Mouse (Mus musculus) kidney, adult 2 months (tissue): ENCODE data around the gene Islr. TPM values are rescaled to one million over a fixed set of nuclear protein-coding genes. Genes with fewer than 3 reads are reported as not detected.
"Not testable (repeated sequence)": the region's sequence is repeated elsewhere in the genome, so short reads cannot be mapped to it uniquely, and the experiment has no call there.

ENCODE experiments used
- DNase-seq: peaks from one replicate; pipeline ENCODE4 v3.0.0; 2021
- H3K27ac ChIP-seq: fragments of 200-500 bp; 2 replicates; pipeline ENCODE4 v1.5.1; 2012; ENCODE audit warnings: low read depth, low read length, control low read depth, inconsistent platforms; ENCODE audit not compliant: insufficient read depth
- H3K27me3 ChIP-seq: fragments of 200-500 bp; replicated peaks from 2 replicates; pipeline ENCODE4 v1.6.1; 2012; ENCODE audit warnings: mild to moderate bottlenecking, moderate library complexity, low read length, inconsistent platforms; ENCODE audit not compliant: control insufficient read depth, insufficient read depth
- H3K36me3 ChIP-seq: fragments of 200-500 bp; 2 replicates; pipeline ENCODE4 v1.6.1; 2012; ENCODE audit warnings: mild to moderate bottlenecking, moderate library complexity, low read length, inconsistent platforms; ENCODE audit not compliant: control insufficient read depth, insufficient read depth
- H3K4me1 ChIP-seq: fragments of 200-500 bp; 2 replicates; pipeline ENCODE4 v1.6.1; 2011; ENCODE audit warnings: low read length; ENCODE audit not compliant: control insufficient read depth, insufficient read depth
- H3K4me3 ChIP-seq: fragments of 200-500 bp; 2 replicates; pipeline ENCODE4 v1.5.1; 2011; ENCODE audit warnings: mild to moderate bottlenecking, low read depth, low read length, control low read depth; ENCODE audit not compliant: insufficient read depth
- CTCF ChIP-seq: fragments of 200-500 bp; conservative IDR thresholded peaks from 2 replicates; pipeline ENCODE4 v1.5.1; 2011; ENCODE audit warnings: low read depth, mild to moderate bottlenecking, control low read depth, low read length, moderate library complexity, mixed read lengths; ENCODE audit not compliant: insufficient read depth, insufficient read length
- POLR2A ChIP-seq: fragments of 200-500 bp; IDR thresholded peaks from one replicate; pipeline ENCODE4 v1.6.1; 2011; ENCODE audit warnings: low read depth, low read length, control low read depth
- WGBS: fragments of 180-500 bp; shearing (Covaris S2); methylation state at CpG from one replicate; pipeline ENCODE4 v1.1.7; 2018; 5-methylcytosine and 5-hydroxymethylcytosine counted together
- polyA plus RNA-seq: library from polyadenylated mRNA; depleted of rRNA; stranded (reverse); fragments of >200 nt; gene quantifications from 2 replicates; pipeline ENCODE4 v1.2.3, GENCODE M21; 2012; rRNA removed

Islr gene
- 32.0 and 41.7 TPM in 2 replicates for polyA plus RNA-seq

DNA sequence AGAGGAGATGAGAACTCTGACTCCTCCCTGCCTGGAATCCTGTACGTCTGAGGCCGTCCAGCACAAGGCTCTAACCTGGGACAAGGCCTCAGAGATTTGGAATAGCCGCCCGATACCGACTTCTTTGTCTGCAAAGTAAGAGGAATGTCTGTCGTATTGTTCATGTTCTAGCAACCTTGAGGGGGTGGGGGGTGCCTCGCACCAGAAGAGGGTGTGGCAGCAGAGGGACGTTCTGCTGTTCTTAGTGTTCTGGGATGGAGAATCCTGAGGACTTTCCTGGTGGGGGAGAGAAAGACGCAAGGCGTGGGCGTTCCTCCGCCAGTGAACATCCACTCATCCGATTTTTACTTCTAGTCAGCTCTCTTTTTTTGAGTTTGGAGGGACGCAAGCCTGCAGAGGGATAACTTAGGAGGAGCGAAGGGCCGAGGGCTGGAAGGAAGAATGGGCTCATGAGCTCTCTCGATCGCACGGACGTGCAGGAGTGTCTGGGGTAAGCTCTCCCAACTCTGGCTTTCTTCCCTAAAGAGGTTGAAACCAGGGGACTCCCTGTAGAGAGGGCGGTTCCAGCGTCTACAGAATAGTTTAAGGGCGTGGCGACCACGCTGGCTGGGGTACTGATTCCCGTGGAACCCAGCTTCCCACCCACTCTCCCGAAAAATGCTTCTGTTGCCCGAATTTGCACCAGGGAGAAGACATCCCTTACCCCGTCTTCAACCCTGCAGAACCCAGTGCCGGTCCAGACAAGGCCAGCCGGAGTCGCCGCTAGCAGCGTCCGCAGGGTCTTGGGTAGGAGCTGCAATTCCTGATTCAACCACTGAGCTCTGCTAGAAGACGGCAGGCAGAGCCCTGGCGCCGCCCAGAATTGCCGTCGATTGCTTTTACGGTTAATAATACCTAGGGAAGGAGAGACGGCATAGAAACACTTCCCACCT lies at the start of gene Islr, which contains the start of gene Islr2:
Gene Islr (minus strand): TSS at position 791 of the 932 bp plus-strand sequence.
Gene Islr2 (minus strand): TSS at position 804 of the 932 bp plus-strand sequence.
- TF ChIP-seq CTCF, result peak; percentile 62
- no peak for TF ChIP-seq POLR2A

DNA sequence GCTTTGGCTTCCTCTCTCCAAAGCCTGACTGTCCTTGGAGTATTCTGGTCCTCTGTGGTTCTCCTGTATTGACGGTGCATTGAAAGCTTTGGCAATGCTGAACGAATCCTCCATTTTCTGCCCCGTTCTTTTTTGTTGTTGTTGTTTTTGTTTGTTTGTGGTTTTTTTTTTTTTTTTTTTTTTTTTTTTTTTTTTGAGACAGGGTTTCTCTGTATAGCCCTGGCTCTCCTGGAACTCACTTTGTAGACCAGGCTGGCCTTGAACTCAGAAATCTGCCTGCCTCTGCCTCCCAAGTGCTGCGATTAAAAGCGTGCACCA lies 49.7 kb upstream of the Islr start:
- 55% methylated on average over 5 of the region's 5 CpGs for WGBS
- not testable (repeated sequence) for H3K36me3 ChIP-seq, H3K27ac ChIP-seq, H3K27me3 ChIP-seq, DNase-seq, H3K4me1 ChIP-seq
- peak overlapping the region; percentile 70 for H3K4me3 ChIP-seq

More for the DNA sequence above, at the start of gene Islr, which contains the start of gene Islr2:
- no peaks in the 10 kb centered on the region for H3K36me3 ChIP-seq
- no peak within 1 kb of the TSS for H3K27ac ChIP-seq
- WGBS, result 8% methylated on average over 42 of the region's 42 CpGs
- peak within 1 kb of the TSS; percentile 60 for H3K4me3 ChIP-seq
- no peaks in the 10 kb centered on the region for H3K27me3 ChIP-seq
- no peaks in the 10 kb centered on the region for H3K4me1 ChIP-seq
- peak; percentile 85 for DNase-seq

DNA sequence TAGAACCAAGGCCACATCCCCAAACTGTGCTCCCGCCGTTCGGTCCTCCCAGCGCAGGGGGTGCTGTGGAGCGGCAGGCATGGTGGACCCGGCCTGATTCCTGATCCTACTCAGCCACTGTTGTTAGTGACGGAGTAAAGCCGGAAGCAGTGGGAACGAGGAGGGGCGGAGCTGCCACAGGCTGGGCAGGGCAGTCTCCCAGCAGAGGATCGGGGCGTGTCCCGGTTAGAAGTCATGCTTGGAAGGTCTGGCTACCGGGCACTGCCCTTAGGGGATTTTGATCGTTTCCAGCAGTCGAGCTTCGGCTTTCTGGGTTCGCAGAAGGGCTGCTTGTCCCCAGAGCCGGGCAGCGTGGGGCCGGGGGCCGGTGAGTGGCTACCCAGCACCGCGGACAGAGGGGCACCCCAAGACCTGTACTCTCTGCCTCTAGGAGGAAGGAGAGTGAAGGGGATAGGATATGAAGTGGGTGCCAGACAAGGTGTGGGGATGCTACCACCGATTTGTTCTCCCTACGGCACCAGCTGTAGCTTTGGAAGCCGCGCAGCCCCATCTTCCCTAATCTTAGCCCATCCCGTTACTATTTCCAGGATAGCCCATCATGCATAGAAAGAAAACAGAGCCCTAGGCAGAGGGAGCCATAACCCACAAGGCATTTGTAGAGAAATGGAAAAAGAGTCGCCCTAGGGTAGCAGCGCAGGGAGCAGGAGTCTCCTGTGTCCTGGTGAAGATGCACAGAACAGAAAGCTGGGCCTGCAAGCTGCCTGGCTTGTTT lies 49.1 kb upstream of the Islr start, which contains the start of gene Stoml1:
Gene Stoml1 (plus strand): TSS at position 132 of the 772 bp plus-strand sequence.
- Histone ChIP-seq H3K27me3 (no peaks in the 10 kb centered on the region), H3K36me3 (no peaks in the 10 kb centered on the region), H3K27ac (peak within 1 kb of the TSS; percentile 44), H3K4me1 (peaks cover 9% of the 10 kb centered on the region; the same call in 1 of the 2 replicates), H3K4me3 (peak within 1 kb of the TSS; percentile 70)
- 2% methylated on average over 31 of the region's 31 CpGs for WGBS
- DNase-seq, result peak; percentile 98
- TF ChIP-seq POLR2A (peak; percentile 63), CTCF (peak; percentile 94)

DNA sequence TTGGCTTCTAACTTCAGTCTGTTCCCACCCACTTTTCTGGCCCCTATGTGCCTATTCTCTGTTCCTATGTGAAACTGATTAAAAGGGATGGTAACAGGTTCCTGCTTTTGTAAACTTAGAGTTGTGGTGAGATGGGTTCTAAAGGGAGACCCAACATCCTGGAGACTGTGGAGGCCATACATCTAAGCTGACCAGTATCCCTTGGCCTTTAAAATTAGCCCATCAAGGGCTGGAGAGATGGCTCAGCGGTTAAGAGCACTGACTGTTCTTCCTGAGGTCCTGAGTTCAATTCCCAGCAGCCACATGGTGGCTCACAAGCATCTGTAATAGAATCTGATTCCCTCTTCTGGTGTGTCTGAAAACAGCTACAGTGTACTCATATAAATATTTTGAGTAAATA lies 46.6 kb upstream of the Islr start:
- not testable (repeated sequence) for H3K27me3 ChIP-seq, H3K4me1 ChIP-seq, DNase-seq, H3K4me3 ChIP-seq, H3K36me3 ChIP-seq
- WGBS, result 95% methylated on average over 1 of the region's 1 CpGs
- peak overlapping the region; percentile 96 for H3K27ac ChIP-seq

DNA sequence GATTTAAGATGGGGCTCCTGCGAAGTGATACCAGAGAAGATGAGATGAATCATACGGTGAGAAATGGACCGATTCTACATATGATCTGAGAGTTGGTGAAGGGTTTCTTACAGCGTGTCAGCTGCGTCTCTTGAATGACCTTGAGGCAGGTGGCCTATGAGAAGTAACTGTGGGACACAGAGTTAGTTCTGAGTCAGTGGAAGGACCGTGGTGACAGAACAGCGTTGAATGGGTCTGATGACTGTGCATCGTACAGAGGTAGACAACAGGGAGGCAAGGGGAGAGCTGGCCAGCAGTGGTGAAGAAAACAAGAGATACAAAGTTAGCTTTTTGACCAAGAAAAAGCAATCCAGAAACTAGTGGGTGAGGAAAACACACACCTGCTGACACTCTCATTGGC lies 46.2 kb upstream of the Islr start:
- Histone ChIP-seq H3K4me3 (no peak overlapping the region), H3K27me3 (no peaks in the 10 kb centered on the region), H3K27ac (peak overlapping the region; percentile 96), H3K4me1 (peaks cover 9% of the 10 kb centered on the region; the same call in 1 of the 2 replicates), H3K36me3 (no peaks in the 10 kb centered on the region)
- TF ChIP-seq CTCF (no peak), POLR2A (no peak)
- no peak for DNase-seq
- WGBS, result 64% methylated on average over 8 of the region's 8 CpGs

DNA sequence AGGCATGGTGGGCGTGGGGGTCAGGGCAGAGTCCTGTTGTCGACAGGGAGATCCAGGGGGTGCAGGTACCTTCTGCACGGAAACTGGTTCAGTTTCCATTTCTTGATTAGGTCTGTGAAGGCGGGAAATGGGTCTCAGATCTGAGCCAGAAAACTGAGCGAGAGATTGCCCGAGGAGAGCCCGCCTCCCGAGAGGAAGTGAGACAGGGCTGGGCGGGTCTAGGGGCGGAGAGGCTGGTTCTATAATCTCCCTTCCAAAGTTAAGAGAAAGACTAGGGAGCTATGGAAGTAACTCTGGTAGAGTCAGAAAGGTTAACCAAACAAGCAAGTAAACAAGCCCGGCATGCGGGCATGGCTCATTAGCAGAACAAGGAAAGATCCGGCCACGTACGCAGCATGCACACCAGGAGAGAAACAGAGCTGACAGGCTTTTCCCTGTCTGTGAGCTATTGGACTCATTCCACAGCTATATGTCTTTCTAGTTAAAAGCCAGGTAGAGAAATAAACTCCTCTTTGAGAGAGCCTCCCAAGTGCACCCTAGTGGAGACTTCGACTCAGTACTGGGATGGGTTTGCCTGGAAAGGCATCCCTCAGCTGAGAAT lies 45.6 kb upstream of the Islr start, which contains the start of gene Pml:
Gene Pml (minus strand): TSS at position 195 of the 601 bp plus-strand sequence.
- TF ChIP-seq CTCF, result 0 out of 2 replicates have a peak, but pooled peaks have one; percentile 1
- peak; percentile 19 for TF ChIP-seq POLR2A
- DNase-seq, result peak; percentile 90
- peak within 1 kb of the TSS; percentile 91 for H3K4me3 ChIP-seq
- H3K36me3 ChIP-seq, result no peaks in the 10 kb centered on the region
- H3K27me3 ChIP-seq, result no peaks in the 10 kb centered on the region
- H3K27ac ChIP-seq, result peak within 1 kb of the TSS; percentile 96
- H3K4me1 ChIP-seq, result peaks cover 9% of the 10 kb centered on the region; the same call in 1 of the 2 replicates
- under 1% methylated on average over 16 of the region's 16 CpGs for WGBS
